Mouse (Mus musculus) stomach, embryonic 14.5 days (tissue): Measurements from ENCODE around the gene Ctsz. TPM values are rescaled to one million over a fixed set of nuclear protein-coding genes. Genes with fewer than 3 reads are reported as not detected.

Source experiments
- ATAC-seq: fragments of 200-750 bp; cut with Nextera tagmentation; 2 replicates; pipeline ENCODE4 v1.8.0; 2017; ENCODE audit warnings: low read depth, moderate TSS enrichment; ENCODE audit not compliant: insufficient number of reproducible peaks, insufficient read depth, low FRiP score
- H3K27ac ChIP-seq: fragments of 300-500 bp; sonication (generic); 2 replicates; pipeline ENCODE4 v1.5.1; 2014; ENCODE audit warnings: mild to moderate bottlenecking, low read length, moderate library complexity, mixed read lengths
- H3K27me3 ChIP-seq: fragments of 300-500 bp; sonication (generic); 2 replicates; pipeline ENCODE4 v1.6.1; 2014; ENCODE audit warnings: low read length, control low read depth, mixed read lengths; ENCODE audit not compliant: control insufficient read depth, insufficient read depth
- H3K36me3 ChIP-seq: fragments of 300-500 bp; sonication (generic); 2 replicates; pipeline ENCODE4 v1.6.1; 2014; ENCODE audit warnings: mild to moderate bottlenecking, control low read depth, low read length, moderate library complexity, mixed read lengths; ENCODE audit not compliant: control insufficient read depth, insufficient read depth
- H3K4me1 ChIP-seq: fragments of 300-500 bp; sonication (generic); 2 replicates; pipeline ENCODE4 v1.6.1; 2014; ENCODE audit warnings: low read length, control low read depth, mixed read lengths; ENCODE audit not compliant: control insufficient read depth, insufficient read depth
- H3K4me2 ChIP-seq: fragments of 300-500 bp; sonication (generic); replicated peaks from 2 replicates; pipeline ENCODE4 v1.6.1; 2014; ENCODE audit warnings: low read depth, low read length, control low read depth
- H3K4me3 ChIP-seq: fragments of 300-500 bp; sonication (generic); 2 replicates; pipeline ENCODE4 v1.5.1; 2014; ENCODE audit warnings: low read depth, low read length, control low read depth
- H3K9ac ChIP-seq: fragments of 300-500 bp; sonication (generic); replicated peaks from 2 replicates; pipeline ENCODE4 v1.6.1; 2014; ENCODE audit warnings: low read depth, mild to moderate bottlenecking, control low read depth, low read length, moderate library complexity, mixed read lengths
- H3K9me3 ChIP-seq: fragments of 300-500 bp; sonication (generic); 2 replicates; pipeline ENCODE4 v1.6.1; 2016; ENCODE audit warnings: low read depth, low read length, control low read depth; ENCODE audit not compliant: control insufficient read depth
- WGBS: fragments of 180-500 bp; shearing (Covaris S2); extraction: QIAGEN DNeasy Blood & Tissue Kit; methylation state at CpG from one replicate; pipeline ENCODE4 v1.1.7; 2014; 5-methylcytosine and 5-hydroxymethylcytosine counted together
- polyA plus RNA-seq: library from polyadenylated mRNA; unstranded; fragments of >200 nt; fragmentation: Nextera tagmentation; extraction: Ambion mirVana; gene quantifications from 2 replicates; pipeline ENCODE4 v1.2.1, GENCODE M21; 2014

Gene Ctsz
- 167 and 176 TPM in 2 replicates for polyA plus RNA-seq

DNA sequence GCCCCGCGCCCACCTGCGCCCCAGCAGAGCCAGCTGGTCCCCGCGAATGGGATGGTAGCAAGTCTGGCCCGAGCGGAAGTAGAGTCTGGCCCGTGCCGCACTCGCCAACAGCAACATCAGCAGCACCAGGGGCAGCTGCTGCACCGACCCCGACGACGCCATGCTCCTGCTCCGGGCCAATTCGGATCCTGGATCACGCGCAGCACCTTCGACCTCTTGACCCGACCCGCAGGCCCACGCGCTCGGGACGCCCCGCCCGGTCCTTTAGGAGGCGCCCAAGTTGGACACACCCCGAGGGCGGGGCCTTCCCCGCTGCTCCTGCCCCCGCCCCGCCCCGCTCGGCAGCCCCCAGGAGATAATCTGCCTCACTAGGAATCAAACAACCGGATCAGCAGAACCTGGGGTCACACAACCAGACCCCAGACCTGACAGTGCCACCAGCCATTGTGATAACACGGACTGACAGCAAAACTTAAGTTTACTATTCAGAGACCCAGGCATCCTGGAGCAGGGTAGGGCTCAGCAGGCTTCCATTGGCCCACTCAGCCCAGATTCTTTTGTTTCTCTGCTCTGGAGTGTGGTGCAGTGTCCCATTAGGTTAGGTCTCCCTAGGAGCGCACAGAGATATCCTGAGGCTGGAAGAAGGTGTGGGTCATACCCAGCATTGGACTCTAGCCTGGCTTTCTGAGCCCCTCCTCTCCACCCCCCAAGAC is at the start of gene Ctsz:
Ctsz (minus strand) TSS at position 303 of the 713 bp plus-strand sequence.
- ATAC-seq, result peak; percentile 83
- H3K36me3 ChIP-seq, result no peaks in the 10 kb centered on the region
- peaks cover 19% of the 10 kb centered on the region for H3K4me1 ChIP-seq
- peak within 1 kb of the TSS; percentile 60 for H3K4me3 ChIP-seq
- peak within 1 kb of the TSS; percentile 79 for H3K4me2 ChIP-seq
- H3K27me3 ChIP-seq, result no peaks in the 10 kb centered on the region
- H3K9me3 ChIP-seq, result no peaks in the 10 kb centered on the region
- peak within 1 kb of the TSS; percentile 55 for H3K9ac ChIP-seq
- H3K27ac ChIP-seq, result no peak within 1 kb of the TSS
- WGBS, result under 1% methylated on average over 38 of the region's 38 CpGs

DNA sequence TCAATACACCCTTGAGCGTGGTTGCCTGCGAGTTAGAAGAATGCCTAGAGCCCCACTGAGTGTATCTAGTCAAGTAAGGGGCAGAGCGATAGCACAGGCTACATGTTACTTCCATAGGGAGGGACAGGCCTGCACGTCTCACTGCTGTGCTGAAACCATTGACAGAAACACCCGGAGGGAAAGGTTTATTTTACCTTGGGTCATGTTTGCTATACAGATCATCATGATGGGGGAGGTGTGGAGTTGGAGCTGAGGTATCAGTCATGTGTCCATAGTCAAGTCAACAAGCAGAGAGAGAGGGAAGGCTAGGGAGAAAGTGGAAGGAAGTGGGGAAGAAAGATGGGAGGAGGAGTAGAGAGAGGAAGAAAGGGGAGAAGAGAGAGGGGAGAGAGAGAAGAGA is 48.2 kb upstream of the Ctsz start:
- no peaks in the 10 kb centered on the region for H3K27me3 ChIP-seq
- no peak overlapping the region for H3K27ac ChIP-seq
- ATAC-seq, result no peak
- no peaks in the 10 kb centered on the region for H3K4me1 ChIP-seq
- no peak overlapping the region for H3K4me3 ChIP-seq
- H3K9me3 ChIP-seq, result no peaks in the 10 kb centered on the region
- H3K4me2 ChIP-seq, result no peak overlapping the region
- H3K36me3 ChIP-seq, result no peaks in the 10 kb centered on the region
- no peak overlapping the region for H3K9ac ChIP-seq
- WGBS, result 65% methylated on average over 5 of the region's 5 CpGs

DNA sequence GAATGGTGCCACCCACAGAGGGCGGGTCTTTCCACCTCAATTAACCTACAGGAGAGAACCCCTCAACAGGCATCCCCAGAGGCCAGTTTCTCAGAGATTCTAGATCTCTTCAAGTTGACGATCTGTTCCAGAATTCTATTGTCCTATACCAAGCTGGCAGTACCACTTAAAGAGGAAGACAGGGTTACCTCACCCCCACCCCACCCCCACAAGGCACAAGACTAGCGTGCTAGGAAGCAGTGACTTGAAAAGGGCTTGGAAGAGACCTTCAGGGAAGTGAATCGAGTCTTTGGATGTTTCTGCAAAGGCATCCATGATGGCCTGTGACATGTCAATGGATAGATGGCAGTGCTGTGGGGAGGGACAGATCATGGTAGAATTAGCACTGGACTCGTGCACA is 39.9 kb upstream of the Ctsz start:
- no peak overlapping the region for H3K27ac ChIP-seq
- H3K9me3 ChIP-seq, result no peaks in the 10 kb centered on the region
- no peaks in the 10 kb centered on the region for H3K4me1 ChIP-seq
- H3K27me3 ChIP-seq, result no peaks in the 10 kb centered on the region
- H3K36me3 ChIP-seq, result no peaks in the 10 kb centered on the region
- H3K4me3 ChIP-seq, result no peak overlapping the region
- WGBS, result 73% methylated on average over 5 of the region's 5 CpGs
- no peak overlapping the region for H3K9ac ChIP-seq
- no peak for ATAC-seq
- no peak overlapping the region for H3K4me2 ChIP-seq

DNA sequence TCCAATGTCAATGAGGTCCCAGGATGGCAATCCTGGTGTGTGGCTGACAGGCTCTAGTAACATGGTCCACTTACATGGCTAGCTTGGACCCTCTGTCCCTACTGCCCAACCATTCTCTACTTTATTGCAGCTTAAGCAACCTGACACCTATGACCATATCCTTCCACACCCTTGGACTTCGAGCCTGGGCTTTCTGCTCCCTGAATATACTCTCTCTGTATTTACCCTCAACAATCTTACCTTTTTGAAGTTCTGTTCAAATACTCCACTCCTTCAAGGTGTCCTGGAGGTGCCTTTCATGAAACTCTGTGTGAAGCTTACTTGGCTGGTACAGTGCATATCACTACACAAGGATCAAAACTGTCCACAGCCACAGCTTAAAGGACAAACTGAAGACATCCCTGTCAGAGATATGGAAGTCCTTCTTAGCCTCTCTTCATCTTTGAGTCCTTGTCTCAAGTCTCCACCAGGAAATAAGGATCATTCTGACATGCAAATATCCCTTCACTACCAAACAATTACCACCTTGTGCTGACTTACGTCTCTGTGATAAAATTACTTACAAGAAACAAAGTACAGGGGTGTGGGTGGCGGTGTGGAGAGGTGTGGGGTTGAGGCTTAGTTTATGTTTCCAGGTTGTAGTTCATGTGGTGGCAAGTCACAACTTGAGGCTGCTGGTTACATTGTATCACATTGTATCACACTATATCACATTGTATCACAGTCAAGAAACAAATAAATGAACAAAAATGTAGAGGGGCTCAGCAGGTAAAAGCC is 38.9 kb upstream of the Ctsz start:
- H3K9ac ChIP-seq, result no peak overlapping the region
- no peaks in the 10 kb centered on the region for H3K4me1 ChIP-seq
- H3K36me3 ChIP-seq, result no peaks in the 10 kb centered on the region
- 69% methylated on average over 3 of the region's 3 CpGs for WGBS
- H3K27ac ChIP-seq, result peak overlapping the region; percentile 71
- peak; percentile 46; the same call in 1 of the 2 replicates for ATAC-seq
- no peaks in the 10 kb centered on the region for H3K27me3 ChIP-seq
- no peaks in the 10 kb centered on the region for H3K9me3 ChIP-seq
- H3K4me3 ChIP-seq, result no peak overlapping the region
- H3K4me2 ChIP-seq, result no peak overlapping the region

DNA sequence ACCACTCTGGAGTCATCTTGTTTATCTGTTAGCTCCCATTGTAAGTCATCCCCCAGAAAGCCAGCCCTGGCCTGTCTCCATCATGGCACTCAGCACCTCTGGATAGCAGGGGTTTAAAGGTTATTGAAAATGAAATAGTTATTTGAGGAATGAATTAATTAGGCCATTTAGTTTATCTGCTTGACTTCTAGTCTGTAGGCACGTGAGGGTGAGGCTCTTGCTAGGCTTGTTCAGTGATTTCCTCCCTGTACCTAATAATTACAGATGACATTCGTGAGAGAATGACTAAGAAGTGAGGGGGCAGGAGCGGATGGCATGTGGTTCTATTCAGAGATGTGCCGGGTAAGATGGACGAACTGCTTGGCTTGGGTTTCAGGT is 34.7 kb upstream of the Ctsz start:
- Histone ChIP-seq H3K27me3 (no peaks in the 10 kb centered on the region), H3K9ac (peak overlapping the region; percentile 14; the same call in 1 of the 2 replicates), H3K4me1 (peaks cover 14% of the 10 kb centered on the region; the same call in 1 of the 2 replicates), H3K4me2 (peak overlapping the region; percentile 50), H3K9me3 (no peaks in the 10 kb centered on the region), H3K4me3 (peak overlapping the region; percentile 68), H3K36me3 (peaks cover 5% of the 10 kb centered on the region; the same call in 1 of the 2 replicates), H3K27ac (peak overlapping the region; percentile 69; the same call in 1 of the 2 replicates)
- no peak for ATAC-seq
- 67% methylated on average over 5 of the region's 5 CpGs for WGBS

DNA sequence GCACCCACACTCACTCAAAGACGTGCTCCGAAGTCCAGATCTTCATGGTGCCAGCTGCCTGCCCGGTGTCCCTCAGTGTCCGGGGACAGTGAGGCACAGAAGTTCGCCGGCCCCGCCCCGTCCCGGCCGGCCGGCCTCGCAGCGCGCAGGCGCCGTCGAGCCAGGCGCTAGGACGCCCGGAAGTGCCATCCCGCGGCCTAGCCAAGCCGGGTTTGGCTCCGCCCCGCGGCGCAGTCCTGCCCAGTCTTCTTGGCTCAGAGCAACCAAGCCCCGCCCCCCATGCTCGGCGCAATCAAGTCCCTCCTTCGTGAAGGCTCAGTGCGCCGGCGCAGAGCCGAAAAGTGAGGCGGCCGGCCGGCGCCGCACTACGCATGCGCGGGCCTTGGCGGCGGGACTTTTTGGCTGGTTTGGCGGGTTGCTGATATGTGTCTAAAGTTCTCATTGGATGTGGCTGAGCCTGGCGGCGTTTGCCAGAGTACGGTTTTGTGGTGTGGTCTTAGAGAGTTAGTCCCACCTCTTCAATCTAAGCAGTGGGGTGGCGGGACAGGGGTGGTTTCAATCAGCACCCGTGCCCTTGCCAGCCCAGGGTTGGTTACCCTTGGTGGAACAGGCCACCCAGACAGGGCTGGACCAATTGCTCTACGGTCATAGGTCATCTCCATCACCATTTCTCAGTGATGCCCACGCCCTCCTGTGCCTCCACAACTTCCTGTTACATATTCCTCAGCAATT is 34.1 kb upstream of the Ctsz start, which contains the start of gene Prelid3b:
Prelid3b (minus strand) TSS at position 264 of the 732 bp plus-strand sequence.
- under 1% methylated on average over 53 of the region's 53 CpGs for WGBS
- H3K4me1 ChIP-seq, result peaks cover 14% of the 10 kb centered on the region; the same call in 1 of the 2 replicates
- peak within 1 kb of the TSS; percentile 73 for H3K4me2 ChIP-seq
- peaks cover 11% of the 10 kb centered on the region for H3K36me3 ChIP-seq
- peak within 1 kb of the TSS; percentile 68 for H3K4me3 ChIP-seq
- peak within 1 kb of the TSS; percentile 69; the same call in 1 of the 2 replicates for H3K27ac ChIP-seq
- H3K9ac ChIP-seq, result peak within 1 kb of the TSS; percentile 81
- H3K27me3 ChIP-seq, result no peaks in the 10 kb centered on the region
- ATAC-seq, result peak; percentile 96
- no peaks in the 10 kb centered on the region for H3K9me3 ChIP-seq

DNA sequence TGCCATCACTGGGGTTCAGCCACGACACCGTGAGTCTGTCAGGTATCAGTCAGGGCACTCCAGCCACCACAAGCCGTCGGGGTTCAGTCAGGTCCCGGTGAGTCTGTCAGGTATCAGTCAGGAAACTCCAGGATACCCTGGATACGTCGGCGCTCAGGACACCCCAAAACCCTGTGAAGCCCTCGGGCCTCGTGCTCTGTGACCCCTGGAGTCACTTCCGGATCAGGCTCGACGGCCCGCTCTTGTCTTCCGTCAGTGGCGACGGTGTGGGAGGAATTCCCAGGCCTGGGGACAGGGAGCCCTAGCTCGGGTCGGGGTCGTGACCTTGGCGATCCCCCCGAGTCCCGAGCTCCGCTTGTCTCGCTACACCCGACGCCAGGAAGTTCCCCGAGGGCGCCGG is 33.6 kb upstream of the Ctsz start:
- Histone ChIP-seq H3K4me1 (peaks cover 14% of the 10 kb centered on the region; the same call in 1 of the 2 replicates), H3K9ac (peak overlapping the region; percentile 81), H3K27ac (no peak overlapping the region), H3K27me3 (no peaks in the 10 kb centered on the region), H3K9me3 (no peaks in the 10 kb centered on the region), H3K36me3 (peaks cover 12% of the 10 kb centered on the region), H3K4me2 (peak overlapping the region; percentile 73), H3K4me3 (peak overlapping the region; percentile 68)
- ATAC-seq, result no peak; the same call in 1 of the 2 replicates
- 7% methylated on average over 30 of the region's 30 CpGs for WGBS
